Mouse (Mus musculus): ENCODE data around the gene Nfib. TPM values are rescaled to one million over a fixed set of nuclear protein-coding genes. Genes with fewer than 3 reads are reported as not detected.

The Nfib gene
- polyA plus RNA-seq, 1 experiment from 2014 or later, result 60.1 TPM

DNA sequence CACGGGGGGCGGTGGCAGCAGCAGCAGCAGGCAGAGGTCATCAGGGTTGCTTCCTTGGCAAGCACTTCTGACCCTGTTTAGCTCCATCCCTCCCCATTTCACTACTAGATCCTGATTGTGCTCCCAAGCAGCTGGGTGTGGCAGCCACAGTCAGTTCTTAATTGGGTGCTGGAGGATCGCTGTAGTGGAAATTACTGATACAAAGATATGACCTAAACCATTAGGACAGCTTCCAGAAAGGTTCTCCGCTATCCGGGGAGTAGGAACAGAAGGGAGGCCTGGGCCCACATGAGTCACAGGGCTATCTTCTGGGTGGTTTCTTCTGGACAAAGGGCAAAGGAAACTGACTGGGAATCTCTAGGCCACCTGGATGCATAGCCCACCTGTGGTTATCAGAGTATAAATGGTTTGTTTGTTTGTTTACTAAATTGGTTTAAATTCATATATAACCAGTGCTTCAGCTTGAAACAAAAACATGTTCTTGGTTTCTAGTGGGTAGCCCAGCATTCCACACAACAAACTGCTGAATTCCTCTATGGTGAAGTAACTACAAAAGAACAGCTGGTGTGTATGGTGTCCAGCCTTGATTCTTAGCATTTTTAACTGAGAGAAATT is 64.4 kb downstream of the Nfib start:
- no peak for ATAC-seq (ENCODE audit: insufficient read depth, low FRiP score)
- H3K4me1 ChIP-seq (ENCODE audit: control insufficient read depth, insufficient read depth, low read length), result no peaks in the 10 kb centered on the region
- H3K36me3 ChIP-seq (ENCODE audit: control insufficient read depth, insufficient read depth, low read length), result no peaks in the 10 kb centered on the region
- H3K27me3 ChIP-seq (ENCODE audit: control insufficient read depth, insufficient read depth, low read length), result no peaks in the 10 kb centered on the region
- WGBS, result 69% methylated on average over 5 of the region's 5 CpGs
- no peak overlapping the region for H3K27ac ChIP-seq (ENCODE audit: low read length)
- no peak overlapping the region for H3K4me3 ChIP-seq (replicated peaks; ENCODE audit: low read length)
- H3K9me3 ChIP-seq (replicated peaks; ENCODE audit: control insufficient read depth, low read length), result no peaks in the 10 kb centered on the region
- no peak overlapping the region for H3K9ac ChIP-seq (ENCODE audit: low read length)
- no peak overlapping the region for H3K4me2 ChIP-seq (ENCODE audit: low read depth, low read length)

DNA sequence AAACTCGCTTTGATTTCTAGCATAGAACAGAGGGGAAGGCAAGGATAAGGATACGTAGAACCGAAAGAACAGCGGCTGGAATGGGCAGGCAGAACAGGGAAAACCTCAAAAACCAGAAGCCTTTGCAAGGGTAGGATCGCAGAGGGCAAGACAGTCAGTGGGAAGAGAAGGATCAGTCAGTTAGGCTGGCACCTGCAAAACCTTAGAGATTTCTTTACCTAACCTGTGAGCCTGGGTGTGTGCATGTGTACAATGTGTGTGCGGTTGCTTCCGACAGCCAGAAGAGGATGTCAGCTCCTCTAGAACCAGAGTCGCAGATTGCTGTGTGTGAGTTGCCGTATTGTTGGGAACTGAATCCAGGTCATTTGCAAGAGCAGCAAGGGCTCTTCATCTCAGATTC is 67.3 kb downstream of the Nfib start:
- H3K36me3 ChIP-seq (ENCODE audit: control insufficient read depth, insufficient read depth, low read length), result no peaks in the 10 kb centered on the region
- WGBS, result 92% methylated on average over 9 of the region's 9 CpGs
- H3K27ac ChIP-seq (ENCODE audit: low read length), result no peak overlapping the region
- H3K4me2 ChIP-seq (ENCODE audit: low read depth, low read length), result no peak overlapping the region
- H3K4me1 ChIP-seq (ENCODE audit: control insufficient read depth, insufficient read depth, low read length), result no peaks in the 10 kb centered on the region
- ATAC-seq (ENCODE audit: insufficient read depth, low FRiP score), result no peak
- no peaks in the 10 kb centered on the region for H3K9me3 ChIP-seq (replicated peaks; ENCODE audit: control insufficient read depth, low read length)
- no peak overlapping the region for H3K4me3 ChIP-seq (replicated peaks; ENCODE audit: low read length)
- no peak overlapping the region for H3K9ac ChIP-seq (ENCODE audit: low read length)
- H3K27me3 ChIP-seq (ENCODE audit: control insufficient read depth, insufficient read depth, low read length), result no peaks in the 10 kb centered on the region

DNA sequence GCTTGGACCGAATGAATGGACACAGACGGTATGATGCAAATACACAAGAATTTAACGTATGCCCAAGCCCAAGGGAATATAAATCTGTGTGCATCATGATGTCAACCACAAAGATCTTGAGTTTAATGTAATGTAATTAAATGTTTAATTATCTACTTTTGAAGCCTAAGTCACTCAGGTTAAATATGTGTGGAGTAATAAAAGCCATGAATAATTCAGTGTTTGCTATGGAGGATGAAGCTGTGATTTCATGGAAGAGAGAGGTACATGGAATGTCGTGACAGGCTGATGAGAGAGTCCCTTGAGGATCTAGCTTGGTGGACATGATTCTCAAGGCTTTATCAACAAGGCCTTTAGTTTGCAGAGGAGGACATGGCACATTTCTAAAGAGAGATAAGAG is 67.9 kb downstream of the Nfib start:
- no peaks in the 10 kb centered on the region for H3K4me1 ChIP-seq (ENCODE audit: control insufficient read depth, insufficient read depth, low read length)
- no peaks in the 10 kb centered on the region for H3K36me3 ChIP-seq (ENCODE audit: control insufficient read depth, insufficient read depth, low read length)
- no peak for ATAC-seq (ENCODE audit: insufficient read depth, low FRiP score)
- H3K4me3 ChIP-seq (replicated peaks; ENCODE audit: low read length), result no peak overlapping the region
- no peak overlapping the region for H3K4me2 ChIP-seq (ENCODE audit: low read depth, low read length)
- 79% methylated on average over 4 of the region's 4 CpGs for WGBS
- no peak overlapping the region for H3K9ac ChIP-seq (ENCODE audit: low read length)
- H3K27me3 ChIP-seq (ENCODE audit: control insufficient read depth, insufficient read depth, low read length), result no peaks in the 10 kb centered on the region
- no peak overlapping the region for H3K27ac ChIP-seq (ENCODE audit: low read length)
- H3K9me3 ChIP-seq (replicated peaks; ENCODE audit: control insufficient read depth, low read length), result no peaks in the 10 kb centered on the region

DNA sequence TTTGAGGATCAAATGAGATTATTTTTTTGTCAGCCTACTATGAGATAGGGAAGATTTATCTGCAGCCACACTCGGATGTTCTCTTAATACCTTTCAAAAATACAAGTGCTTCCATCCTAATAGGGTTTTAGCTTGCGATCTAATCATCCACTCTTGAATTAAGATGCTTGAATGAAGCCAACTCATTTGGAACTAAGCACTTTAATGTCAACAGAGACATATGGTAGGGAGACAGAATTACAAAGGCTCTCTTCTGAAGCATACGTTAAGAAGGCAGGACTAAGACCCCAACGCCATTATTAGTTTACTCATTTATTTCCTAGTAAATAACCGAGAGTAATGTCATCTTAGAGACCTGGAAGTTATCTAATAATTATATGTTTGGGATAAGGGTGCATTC is 68.9 kb downstream of the Nfib start:
- no peak overlapping the region for H3K27ac ChIP-seq (ENCODE audit: low read length)
- H3K4me2 ChIP-seq (ENCODE audit: low read depth, low read length), result no peak overlapping the region
- no peak overlapping the region for H3K4me3 ChIP-seq (replicated peaks; ENCODE audit: low read length)
- H3K36me3 ChIP-seq (ENCODE audit: control insufficient read depth, insufficient read depth, low read length), result no peaks in the 10 kb centered on the region
- 76% methylated on average over 5 of the region's 5 CpGs for WGBS
- no peak overlapping the region for H3K9ac ChIP-seq (ENCODE audit: low read length)
- no peak for ATAC-seq (ENCODE audit: insufficient read depth, low FRiP score)
- H3K27me3 ChIP-seq (ENCODE audit: control insufficient read depth, insufficient read depth, low read length), result no peaks in the 10 kb centered on the region
- H3K4me1 ChIP-seq (ENCODE audit: control insufficient read depth, insufficient read depth, low read length), result no peaks in the 10 kb centered on the region
- H3K9me3 ChIP-seq (replicated peaks; ENCODE audit: control insufficient read depth, low read length), result no peaks in the 10 kb centered on the region

DNA sequence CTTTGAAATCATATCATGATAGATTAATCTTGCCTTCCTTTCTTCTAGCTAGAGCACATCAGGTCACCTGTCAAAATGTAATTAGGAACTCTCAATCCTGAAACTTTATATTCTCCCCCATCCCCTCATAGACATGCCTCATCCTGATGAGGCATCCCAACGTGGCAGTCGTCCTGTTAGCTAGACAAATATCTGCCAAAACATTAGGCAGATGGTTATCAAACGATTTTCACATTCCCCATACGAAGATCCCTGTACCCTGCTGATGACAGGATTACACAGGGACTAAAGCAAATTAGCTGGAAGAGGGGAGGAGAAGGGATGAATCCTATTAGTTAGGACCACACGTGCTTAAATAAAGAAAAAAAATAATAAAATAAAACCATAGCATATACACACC is 69.7 kb downstream of the Nfib start:
- Histone ChIP-seq H3K4me1 (ENCODE audit: control insufficient read depth, insufficient read depth, low read length) (no peaks in the 10 kb centered on the region), H3K27ac (ENCODE audit: low read length) (no peak overlapping the region), H3K4me3 (replicated peaks; ENCODE audit: low read length) (no peak overlapping the region), H3K9me3 (replicated peaks; ENCODE audit: control insufficient read depth, low read length) (no peaks in the 10 kb centered on the region), H3K9ac (ENCODE audit: low read length) (no peak overlapping the region), H3K4me2 (ENCODE audit: low read depth, low read length) (no peak overlapping the region), H3K36me3 (ENCODE audit: control insufficient read depth, insufficient read depth, low read length) (no peaks in the 10 kb centered on the region), H3K27me3 (ENCODE audit: control insufficient read depth, insufficient read depth, low read length) (no peaks in the 10 kb centered on the region)
- 50% methylated on average over 5 of the region's 5 CpGs for WGBS
- ATAC-seq (ENCODE audit: insufficient read depth, low FRiP score), result no peak

DNA sequence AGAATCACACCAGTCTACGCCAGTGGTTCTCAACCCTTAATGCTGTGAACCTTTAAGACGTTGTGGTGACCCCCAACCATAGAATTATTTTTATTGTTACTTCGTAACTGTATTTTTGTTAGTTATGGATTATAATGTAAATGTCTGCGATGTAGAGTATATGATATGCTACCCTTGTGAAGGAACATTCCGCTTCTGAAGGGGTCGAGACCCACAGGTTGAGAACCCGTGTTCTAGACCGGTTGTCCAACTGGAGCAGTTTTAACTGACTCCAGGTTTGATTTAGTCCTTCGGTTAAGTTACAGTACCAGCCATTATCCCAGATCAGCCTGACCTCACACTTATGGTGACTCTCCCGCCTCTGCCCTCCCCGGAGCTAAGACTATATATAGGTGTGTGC is 70.4 kb downstream of the Nfib start:
- ATAC-seq (ENCODE audit: insufficient read depth, low FRiP score), result no peak
- H3K36me3 ChIP-seq (ENCODE audit: control insufficient read depth, insufficient read depth, low read length), result no peaks in the 10 kb centered on the region
- no peaks in the 10 kb centered on the region for H3K9me3 ChIP-seq (replicated peaks; ENCODE audit: control insufficient read depth, low read length)
- H3K4me1 ChIP-seq (ENCODE audit: control insufficient read depth, insufficient read depth, low read length), result no peaks in the 10 kb centered on the region
- no peaks in the 10 kb centered on the region for H3K27me3 ChIP-seq (ENCODE audit: control insufficient read depth, insufficient read depth, low read length)
- WGBS, result 85% methylated on average over 11 of the region's 11 CpGs
- H3K27ac ChIP-seq (ENCODE audit: low read length), result no peak overlapping the region
- H3K9ac ChIP-seq (ENCODE audit: low read length), result no peak overlapping the region
- H3K4me2 ChIP-seq (ENCODE audit: low read depth, low read length), result no peak overlapping the region
- no peak overlapping the region for H3K4me3 ChIP-seq (replicated peaks; ENCODE audit: low read length)

DNA sequence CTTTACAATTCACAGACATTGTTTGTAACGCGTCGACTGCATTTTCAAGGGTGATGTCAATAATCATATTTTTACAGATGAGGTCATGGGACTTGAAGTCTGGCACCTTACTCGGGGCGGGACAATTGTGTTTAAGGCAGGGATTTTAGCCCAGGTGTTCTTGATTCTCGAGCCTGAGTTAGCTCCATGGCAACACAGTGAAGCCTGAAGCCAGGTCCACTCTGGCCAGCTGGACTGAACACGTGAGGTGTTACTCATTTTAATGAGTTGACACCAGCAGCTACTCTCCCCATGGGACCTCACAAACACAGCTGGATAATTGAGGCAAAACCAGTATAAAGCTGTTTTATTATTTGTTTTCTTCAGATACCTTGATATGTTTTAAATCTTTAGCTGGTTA is 71.2 kb downstream of the Nfib start:
- no peaks in the 10 kb centered on the region for H3K36me3 ChIP-seq (ENCODE audit: control insufficient read depth, insufficient read depth, low read length)
- no peak overlapping the region for H3K27ac ChIP-seq (ENCODE audit: low read length)
- no peaks in the 10 kb centered on the region for H3K9me3 ChIP-seq (replicated peaks; ENCODE audit: control insufficient read depth, low read length)
- no peaks in the 10 kb centered on the region for H3K27me3 ChIP-seq (ENCODE audit: control insufficient read depth, insufficient read depth, low read length)
- no peak overlapping the region for H3K4me3 ChIP-seq (replicated peaks; ENCODE audit: low read length)
- no peak for ATAC-seq (ENCODE audit: insufficient read depth, low FRiP score)
- H3K9ac ChIP-seq (ENCODE audit: low read length), result no peak overlapping the region
- H3K4me2 ChIP-seq (ENCODE audit: low read depth, low read length), result no peak overlapping the region
- 64% methylated on average over 7 of the region's 7 CpGs for WGBS
- no peaks in the 10 kb centered on the region for H3K4me1 ChIP-seq (ENCODE audit: control insufficient read depth, insufficient read depth, low read length)

DNA sequence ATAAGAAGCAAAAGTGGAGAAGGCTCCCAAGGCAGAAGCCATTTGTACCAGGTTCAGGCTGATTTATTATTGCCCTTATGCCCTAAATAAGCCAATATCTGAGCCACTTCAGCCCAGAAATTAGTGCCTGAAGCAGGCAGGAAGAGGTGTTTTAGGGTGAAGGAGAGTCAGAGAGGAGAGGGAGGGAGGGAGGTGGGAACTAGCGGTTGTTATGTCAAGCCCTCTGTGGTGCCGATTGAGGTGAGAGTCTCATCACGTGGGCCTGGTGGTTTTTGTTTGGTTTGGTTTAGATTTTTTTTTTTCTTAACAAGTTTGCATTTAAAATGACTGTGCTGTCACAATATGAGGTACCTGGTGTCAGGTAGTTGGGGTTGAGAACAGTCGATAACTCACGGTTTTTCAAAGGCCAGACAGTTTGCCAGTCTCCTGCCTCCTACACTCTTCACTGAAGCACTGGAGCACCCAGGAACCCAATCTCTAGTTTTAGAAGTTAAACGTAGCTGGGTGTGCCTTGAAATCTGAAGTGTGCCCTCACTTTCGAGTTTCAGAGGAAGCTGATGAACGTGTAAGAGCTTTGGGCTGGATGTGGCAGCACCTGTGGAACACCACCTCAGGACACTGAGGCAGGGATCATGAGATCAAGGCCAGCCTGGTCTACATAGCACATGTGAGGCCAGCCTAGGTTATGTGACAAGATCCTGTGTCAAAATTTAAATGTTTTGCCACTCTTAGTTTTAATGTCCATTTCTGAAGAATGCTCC is 81.1 kb downstream of the Nfib start:
- Histone ChIP-seq H3K4me1 (ENCODE audit: control insufficient read depth, insufficient read depth, low read length) (peaks cover 10% of the 10 kb centered on the region), H3K9ac (ENCODE audit: low read length) (no peak overlapping the region), H3K4me2 (ENCODE audit: low read depth, low read length) (no peak overlapping the region), H3K4me3 (replicated peaks; ENCODE audit: low read length) (no peak overlapping the region), H3K9me3 (replicated peaks; ENCODE audit: control insufficient read depth, low read length) (no peaks in the 10 kb centered on the region), H3K27ac (ENCODE audit: low read length) (no peak overlapping the region), H3K36me3 (ENCODE audit: control insufficient read depth, insufficient read depth, low read length) (no peaks in the 10 kb centered on the region), H3K27me3 (ENCODE audit: control insufficient read depth, insufficient read depth, low read length) (no peaks in the 10 kb centered on the region)
- WGBS, result 76% methylated on average over 8 of the region's 8 CpGs
- no peak for ATAC-seq (ENCODE audit: insufficient read depth, low FRiP score)

DNA sequence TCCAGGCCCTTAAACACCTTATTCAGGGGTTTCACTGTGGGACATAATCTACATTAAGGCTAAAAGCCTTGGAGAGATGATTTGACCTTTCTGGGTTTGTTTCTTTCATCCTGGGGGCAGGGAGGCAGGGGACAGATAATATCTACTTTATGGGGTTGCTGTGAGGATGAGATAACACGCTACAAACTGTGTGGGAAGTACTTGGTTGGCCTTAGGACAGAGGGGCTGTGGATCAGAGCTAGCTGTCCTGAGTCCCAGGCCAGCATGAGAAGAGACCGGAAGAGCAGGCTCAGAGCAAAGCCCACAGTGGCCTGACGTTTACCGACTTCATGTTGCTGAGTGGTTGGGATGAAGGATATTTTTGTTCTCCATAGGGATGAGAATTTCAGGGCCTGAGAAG is 81.7 kb downstream of the Nfib start:
- peaks cover 13% of the 10 kb centered on the region for H3K4me1 ChIP-seq (ENCODE audit: control insufficient read depth, insufficient read depth, low read length)
- no peak for ATAC-seq (ENCODE audit: insufficient read depth, low FRiP score)
- 62% methylated on average over 4 of the region's 4 CpGs for WGBS
- no peak overlapping the region for H3K9ac ChIP-seq (ENCODE audit: low read length)
- H3K27ac ChIP-seq (ENCODE audit: low read length), result no peak overlapping the region
- no peak overlapping the region for H3K4me2 ChIP-seq (ENCODE audit: low read depth, low read length)
- H3K36me3 ChIP-seq (ENCODE audit: control insufficient read depth, insufficient read depth, low read length), result no peaks in the 10 kb centered on the region
- no peak overlapping the region for H3K4me3 ChIP-seq (replicated peaks; ENCODE audit: low read length)
- no peaks in the 10 kb centered on the region for H3K27me3 ChIP-seq (ENCODE audit: control insufficient read depth, insufficient read depth, low read length)
- no peaks in the 10 kb centered on the region for H3K9me3 ChIP-seq (replicated peaks; ENCODE audit: control insufficient read depth, low read length)
